Comparison of ENCODE assay signal across 8 mouse cellular contexts in genomic region chr7:113242688-113243087, GRCm38 (mm10). TPM values are rescaled to one million over a fixed set of nuclear protein-coding genes. Genes with fewer than 3 reads are reported as not detected.
DNase-seq lines count a peak whose midpoint lies in the region; ATAC-seq and TF ChIP-seq lines count a peak whose summit lies in the region.

No protein-coding gene starts in this region.

- H3K4me1 ChIP-seq in kidney, embryonic 16.5 days (ENCODE audit: insufficient read depth, low read length): peaks cover 20% of the 10 kb centered on the region
- H3K4me1 ChIP-seq in hindbrain, embryonic 16.5 days (ENCODE audit: control insufficient read depth, insufficient read depth, low read depth, low read length): peaks cover 20% of the 10 kb centered on the region
- peaks cover 54% of the 10 kb centered on the region for H3K4me1 ChIP-seq in small intestine, adult 2 months (ENCODE audit: control insufficient read depth, insufficient read depth, insufficient read length, low read length)
- H3K4me1 ChIP-seq in forebrain, embryonic 12.5 days: no peaks in the 10 kb centered on the region

- H3K4me2 ChIP-seq in kidney, embryonic 16.5 days (replicated peaks; ENCODE audit: low read depth, low read length): no peak overlapping the region
- H3K4me2 ChIP-seq in hindbrain, embryonic 16.5 days (ENCODE audit: low read length): no peak overlapping the region
- H3K4me2 ChIP-seq in forebrain, embryonic 12.5 days: no peak overlapping the region

- no peak overlapping the region for H3K4me3 ChIP-seq in kidney, embryonic 16.5 days (ENCODE audit: low read length)
- H3K4me3 ChIP-seq in hindbrain, embryonic 16.5 days (ENCODE audit: low read length): no peak overlapping the region
- H3K4me3 ChIP-seq in small intestine, adult 2 months (ENCODE audit: low read depth, low read length): no peak overlapping the region
- H3K4me3 ChIP-seq in forebrain, embryonic 12.5 days (replicated peaks): no peak overlapping the region

- H3K27me3 ChIP-seq in kidney, embryonic 16.5 days (ENCODE audit: insufficient read depth, low read length): no peaks in the 10 kb centered on the region
- H3K27me3 ChIP-seq in hindbrain, embryonic 16.5 days (replicated peaks; ENCODE audit: control insufficient read depth, insufficient read depth, low read length): no peaks in the 10 kb centered on the region
- no peaks in the 10 kb centered on the region for H3K27me3 ChIP-seq in small intestine, adult 2 months (ENCODE audit: control insufficient read depth, insufficient read depth, low read length)
- no peaks in the 10 kb centered on the region for H3K27me3 ChIP-seq in forebrain, embryonic 12.5 days

- no peak for TF ChIP-seq POLR2A in small intestine, adult 2 months (IDR thresholded peaks at IDR 0.05; ENCODE audit: low read depth, low read length)

- no peak overlapping the region for H3K27ac ChIP-seq in kidney, embryonic 16.5 days (ENCODE audit: low read length)
- peak overlapping the region; percentile 51; the same call in 1 of the 2 replicates for H3K27ac ChIP-seq in hindbrain, embryonic 16.5 days (ENCODE audit: low read depth, low read length)
- peak overlapping the region; percentile 79; the same call in 1 of the 2 replicates for H3K27ac ChIP-seq in small intestine, adult 2 months (ENCODE audit: insufficient read depth, low read depth, low read length)
- H3K27ac ChIP-seq in forebrain, embryonic 12.5 days: no peak overlapping the region

- WGBS in kidney, embryonic 16.5 days: 73% methylated on average over 6 of the region's 6 CpGs
- 47% methylated on average over 6 of the region's 6 CpGs for WGBS in hindbrain, embryonic 16.5 days
- 21% methylated on average over 6 of the region's 6 CpGs for WGBS in small intestine, adult 2 months
- 84% methylated on average over 6 of the region's 6 CpGs for WGBS in forebrain, embryonic 12.5 days

- no peaks in the 10 kb centered on the region for H3K9me3 ChIP-seq in kidney, embryonic 16.5 days (ENCODE audit: low read length)
- no peaks in the 10 kb centered on the region for H3K9me3 ChIP-seq in hindbrain, embryonic 16.5 days (ENCODE audit: control insufficient read depth, low read length)
- H3K9me3 ChIP-seq in forebrain, embryonic 12.5 days: no peaks in the 10 kb centered on the region

- no peaks in the 10 kb centered on the region for H3K36me3 ChIP-seq in kidney, embryonic 16.5 days (ENCODE audit: insufficient read depth, low read length)
- no peaks in the 10 kb centered on the region for H3K36me3 ChIP-seq in hindbrain, embryonic 16.5 days (ENCODE audit: control insufficient read depth, insufficient read depth, low read length)
- H3K36me3 ChIP-seq in small intestine, adult 2 months (ENCODE audit: control insufficient read depth, insufficient read depth, low read length): no peaks in the 10 kb centered on the region
- no peaks in the 10 kb centered on the region for H3K36me3 ChIP-seq in forebrain, embryonic 12.5 days (replicated peaks)

- ATAC-seq in kidney, embryonic 16.5 days (ENCODE audit: low FRiP score, low TSS enrichment): no peak
- peak; percentile 21; the same call in 1 of the 2 replicates for ATAC-seq in hindbrain, embryonic 16.5 days
- ATAC-seq in forebrain, embryonic 12.5 days (ENCODE audit: low FRiP score): no peak

- H3K9ac ChIP-seq in kidney, embryonic 16.5 days (replicated peaks; ENCODE audit: low read length): no peak overlapping the region
- no peak overlapping the region for H3K9ac ChIP-seq in hindbrain, embryonic 16.5 days (ENCODE audit: low read depth, low read length)
- H3K9ac ChIP-seq in forebrain, embryonic 12.5 days: no peak overlapping the region

- TF ChIP-seq CTCF in small intestine, adult 2 months (IDR thresholded peaks at IDR 0.05; ENCODE audit: extremely low read depth, insufficient read length, insufficient replicate concordance, low read depth, low read length): no peak

- DNase-seq in kidney, adult 18-20 months: peak; percentile 81
- DNase-seq in Muller cell, postnatal 12 days (ENCODE audit: inconsistent ontology term): peak; percentile 89
- DNase-seq in cerebellum, adult 18-20 months: peak; percentile 91 to 94
- DNase-seq in spleen, adult 12 weeks (ENCODE audit: low spot score): no peak

RNA-seq across cellular contexts. Expression of gene Arntl, which starts 35.4 kb away (rescaled TPM):
- 9.7 and 10.5 TPM in 2 replicates for polyA plus RNA-seq in kidney, embryonic 16.5 days (2015; fragmentation: Nextera tagmentation; extraction: Ambion mirVana)
- polyA plus RNA-seq in hindbrain, embryonic 16.5 days (2015; fragmentation: Nextera tagmentation; extraction: Ambion mirVana): 21.2 and 21.7 TPM in 2 replicates
- polyA plus RNA-seq in small intestine, adult 2 months (2012; rRNA removed): 4.2 and 11.0 TPM in 2 replicates
- polyA plus RNA-seq in forebrain, embryonic 12.5 days (2016; fragmentation: Nextera tagmentation; extraction: Ambion mirVana): 9.9 and 11.3 TPM in 2 replicates

Comparison
In these comparisons a context has a peak if more than half of its experiments do, and no peak if none do; other contexts are left out.
1. H3K27ac ChIP-seq: peak in hindbrain, embryonic 16.5 days (single experiment) and small intestine, adult 2 months (single experiment); none in kidney, embryonic 16.5 days (single experiment) and forebrain, embryonic 12.5 days (single experiment).